Mouse (Mus musculus): ENCODE measurements around the gene Rnf19b. TPM values are rescaled to one million over a fixed set of nuclear protein-coding genes. Genes with fewer than 3 reads are reported as not detected.

The Rnf19b gene
- polyA plus RNA-seq, 1 experiment from 2014 or later, result 9.0 TPM

- WGBS, result 86% methylated on average over 9 of the region's 9 CpGs
- Histone ChIP-seq H3K27ac (replicated peaks; ENCODE audit: low read depth, low read length) (no peak overlapping the region), H3K9me3 (replicated peaks; ENCODE audit: control insufficient read depth, low read length) (no peaks in the 10 kb centered on the region), H3K4me3 (ENCODE audit: low read depth, low read length) (no peak overlapping the region), H3K27me3 (ENCODE audit: control insufficient read depth, insufficient read depth, low read length) (no peaks in the 10 kb centered on the region), H3K4me2 (ENCODE audit: low read depth, low read length) (no peak overlapping the region), H3K4me1 (ENCODE audit: control insufficient read depth, insufficient read depth, low read length) (no peaks in the 10 kb centered on the region), H3K36me3 (replicated peaks; ENCODE audit: control insufficient read depth, insufficient read depth, low read depth, low read length) (no peaks in the 10 kb centered on the region), H3K9ac (replicated peaks; ENCODE audit: low read length) (no peak overlapping the region)
- DNase-seq (ENCODE audit: low spot score) (no peak), ATAC-seq (replicated peaks; ENCODE audit: insufficient number of reproducible peaks, low FRiP score, low TSS enrichment, low read depth) (no peak)
These were observed 39.2 kb upstream of the Rnf19b start for GRCm38 (mm10) chr4:129018788-129019435.

- Histone ChIP-seq H3K4me1 (ENCODE audit: control insufficient read depth, insufficient read depth, low read length) (no peaks in the 10 kb centered on the region), H3K27me3 (ENCODE audit: control insufficient read depth, insufficient read depth, low read length) (no peaks in the 10 kb centered on the region), H3K27ac (replicated peaks; ENCODE audit: low read depth, low read length) (no peak overlapping the region), H3K9ac (replicated peaks; ENCODE audit: low read length) (no peak overlapping the region), H3K4me3 (ENCODE audit: low read depth, low read length) (no peak overlapping the region), H3K36me3 (replicated peaks; ENCODE audit: control insufficient read depth, insufficient read depth, low read depth, low read length) (no peaks in the 10 kb centered on the region), H3K9me3 (replicated peaks; ENCODE audit: control insufficient read depth, low read length) (no peaks in the 10 kb centered on the region), H3K4me2 (ENCODE audit: low read depth, low read length) (no peak overlapping the region)
- WGBS, result 81% methylated on average over 9 of the region's 9 CpGs
- DNase-seq (ENCODE audit: low spot score) (no peak), ATAC-seq (replicated peaks; ENCODE audit: insufficient number of reproducible peaks, low FRiP score, low TSS enrichment, low read depth) (no peak)
These were observed 38.3 kb upstream of the Rnf19b start for GRCm38 (mm10) chr4:129019788-129020187.

GRCm38 (mm10) chr4:129020454-129020853, 37.6 kb upstream of the Rnf19b start:
- DNase-seq (ENCODE audit: low spot score) (no peak), ATAC-seq (replicated peaks; ENCODE audit: insufficient number of reproducible peaks, low FRiP score, low TSS enrichment, low read depth) (no peak)
- Histone ChIP-seq H3K9ac (replicated peaks; ENCODE audit: low read length) (no peak overlapping the region), H3K4me1 (ENCODE audit: control insufficient read depth, insufficient read depth, low read length) (no peaks in the 10 kb centered on the region), H3K36me3 (replicated peaks; ENCODE audit: control insufficient read depth, insufficient read depth, low read depth, low read length) (no peaks in the 10 kb centered on the region), H3K4me3 (ENCODE audit: low read depth, low read length) (no peak overlapping the region), H3K27ac (replicated peaks; ENCODE audit: low read depth, low read length) (no peak overlapping the region), H3K9me3 (replicated peaks; ENCODE audit: control insufficient read depth, low read length) (no peaks in the 10 kb centered on the region), H3K4me2 (ENCODE audit: low read depth, low read length) (no peak overlapping the region), H3K27me3 (ENCODE audit: control insufficient read depth, insufficient read depth, low read length) (no peaks in the 10 kb centered on the region)
- WGBS, result 75% methylated on average over 6 of the region's 6 CpGs

- no peak overlapping the region for H3K4me3 ChIP-seq (ENCODE audit: low read depth, low read length)
- H3K9ac ChIP-seq (replicated peaks; ENCODE audit: low read length), result no peak overlapping the region
- no peaks in the 10 kb centered on the region for H3K36me3 ChIP-seq (replicated peaks; ENCODE audit: control insufficient read depth, insufficient read depth, low read depth, low read length)
- H3K4me2 ChIP-seq (ENCODE audit: low read depth, low read length), result no peak overlapping the region
- H3K9me3 ChIP-seq (replicated peaks; ENCODE audit: control insufficient read depth, low read length), result no peaks in the 10 kb centered on the region
- no peaks in the 10 kb centered on the region for H3K27me3 ChIP-seq (ENCODE audit: control insufficient read depth, insufficient read depth, low read length)
- no peak overlapping the region for H3K27ac ChIP-seq (replicated peaks; ENCODE audit: low read depth, low read length)
- H3K4me1 ChIP-seq (ENCODE audit: control insufficient read depth, insufficient read depth, low read length), result no peaks in the 10 kb centered on the region
- DNase-seq (ENCODE audit: low spot score) (no peak), ATAC-seq (replicated peaks; ENCODE audit: insufficient number of reproducible peaks, low FRiP score, low TSS enrichment, low read depth) (no peak)
- 88% methylated on average over 3 of the region's 3 CpGs for WGBS
These were observed 36.6 kb upstream of the Rnf19b start for GRCm38 (mm10) chr4:129021426-129021825.

GRCm38 (mm10) chr4:129021886-129022285, 36.2 kb upstream of the Rnf19b start:
- Histone ChIP-seq H3K4me1 (ENCODE audit: control insufficient read depth, insufficient read depth, low read length) (no peaks in the 10 kb centered on the region), H3K9ac (replicated peaks; ENCODE audit: low read length) (no peak overlapping the region), H3K27ac (replicated peaks; ENCODE audit: low read depth, low read length) (no peak overlapping the region), H3K27me3 (ENCODE audit: control insufficient read depth, insufficient read depth, low read length) (no peaks in the 10 kb centered on the region), H3K4me3 (ENCODE audit: low read depth, low read length) (no peak overlapping the region), H3K36me3 (replicated peaks; ENCODE audit: control insufficient read depth, insufficient read depth, low read depth, low read length) (no peaks in the 10 kb centered on the region), H3K4me2 (ENCODE audit: low read depth, low read length) (no peak overlapping the region), H3K9me3 (replicated peaks; ENCODE audit: control insufficient read depth, low read length) (no peaks in the 10 kb centered on the region)
- WGBS, result 78% methylated on average over 4 of the region's 4 CpGs
- DNase-seq (ENCODE audit: low spot score), result no peak
- ATAC-seq (replicated peaks; ENCODE audit: insufficient number of reproducible peaks, low FRiP score, low TSS enrichment, low read depth), result no peak

GRCm38 (mm10) chr4:129023884-129024283, 34.2 kb upstream of the Rnf19b start:
- no peak overlapping the region for H3K27ac ChIP-seq (replicated peaks; ENCODE audit: low read depth, low read length)
- no peaks in the 10 kb centered on the region for H3K27me3 ChIP-seq (ENCODE audit: control insufficient read depth, insufficient read depth, low read length)
- H3K4me2 ChIP-seq (ENCODE audit: low read depth, low read length), result no peak overlapping the region
- no peak for ATAC-seq (replicated peaks; ENCODE audit: insufficient number of reproducible peaks, low FRiP score, low TSS enrichment, low read depth)
- no peak for DNase-seq (ENCODE audit: low spot score)
- no peak overlapping the region for H3K4me3 ChIP-seq (ENCODE audit: low read depth, low read length)
- 81% methylated on average over 6 of the region's 6 CpGs for WGBS
- H3K4me1 ChIP-seq (ENCODE audit: control insufficient read depth, insufficient read depth, low read length), result no peaks in the 10 kb centered on the region
- no peaks in the 10 kb centered on the region for H3K36me3 ChIP-seq (replicated peaks; ENCODE audit: control insufficient read depth, insufficient read depth, low read depth, low read length)
- H3K9me3 ChIP-seq (replicated peaks; ENCODE audit: control insufficient read depth, low read length), result no peaks in the 10 kb centered on the region
- no peak overlapping the region for H3K9ac ChIP-seq (replicated peaks; ENCODE audit: low read length)

- DNase-seq (ENCODE audit: low spot score), result no peak
- no peak overlapping the region for H3K9ac ChIP-seq (replicated peaks; ENCODE audit: low read length)
- H3K36me3 ChIP-seq (replicated peaks; ENCODE audit: control insufficient read depth, insufficient read depth, low read depth, low read length), result no peaks in the 10 kb centered on the region
- ATAC-seq (replicated peaks; ENCODE audit: insufficient number of reproducible peaks, low FRiP score, low TSS enrichment, low read depth), result no peak
- no peak overlapping the region for H3K27ac ChIP-seq (replicated peaks; ENCODE audit: low read depth, low read length)
- H3K9me3 ChIP-seq (replicated peaks; ENCODE audit: control insufficient read depth, low read length), result no peaks in the 10 kb centered on the region
- no peak overlapping the region for H3K4me3 ChIP-seq (ENCODE audit: low read depth, low read length)
- H3K4me1 ChIP-seq (ENCODE audit: control insufficient read depth, insufficient read depth, low read length), result no peaks in the 10 kb centered on the region
- H3K27me3 ChIP-seq (ENCODE audit: control insufficient read depth, insufficient read depth, low read length), result no peaks in the 10 kb centered on the region
- WGBS, result 77% methylated on average over 6 of the region's 6 CpGs
- H3K4me2 ChIP-seq (ENCODE audit: low read depth, low read length), result no peak overlapping the region
These were observed 33.3 kb upstream of the Rnf19b start for GRCm38 (mm10) chr4:129024775-129025174.

GRCm38 (mm10) chr4:129025707-129026106, 32.4 kb upstream of the Rnf19b start:
- no peak for DNase-seq (ENCODE audit: low spot score)
- no peak overlapping the region for H3K4me2 ChIP-seq (ENCODE audit: low read depth, low read length)

More at GRCm38 (mm10) chr4:129025707-129026106, 32.4 kb upstream of the Rnf19b start:
- Histone ChIP-seq H3K4me3 (ENCODE audit: low read depth, low read length) (no peak overlapping the region), H3K36me3 (replicated peaks; ENCODE audit: control insufficient read depth, insufficient read depth, low read depth, low read length) (no peaks in the 10 kb centered on the region), H3K9ac (replicated peaks; ENCODE audit: low read length) (no peak overlapping the region), H3K27me3 (ENCODE audit: control insufficient read depth, insufficient read depth, low read length) (no peaks in the 10 kb centered on the region), H3K27ac (replicated peaks; ENCODE audit: low read depth, low read length) (no peak overlapping the region), H3K4me1 (ENCODE audit: control insufficient read depth, insufficient read depth, low read length) (no peaks in the 10 kb centered on the region), H3K9me3 (replicated peaks; ENCODE audit: control insufficient read depth, low read length) (no peaks in the 10 kb centered on the region)
- WGBS, result 98% methylated on average over 3 of the region's 3 CpGs
- ATAC-seq (replicated peaks; ENCODE audit: insufficient number of reproducible peaks, low FRiP score, low TSS enrichment, low read depth), result no peak

Data from embryonic facial prominence, embryonic 11.5 days (tissue).